Mouse (Mus musculus): ENCODE measurements around the gene Ccdc163. TPM values are rescaled to one million over a fixed set of nuclear protein-coding genes. Genes with fewer than 3 reads are reported as not detected.

Ccdc163 gene
- total RNA-seq, 2 experiments from 2014 or later: 4.5 to 5.5 TPM

GRCm38 (mm10) chr4:116700964-116701363, 7.3 kb upstream of the Ccdc163 start:
- intact Hi-C loops (cut with DNase I): no loop called here
- no peak for DNase-seq

DNA sequence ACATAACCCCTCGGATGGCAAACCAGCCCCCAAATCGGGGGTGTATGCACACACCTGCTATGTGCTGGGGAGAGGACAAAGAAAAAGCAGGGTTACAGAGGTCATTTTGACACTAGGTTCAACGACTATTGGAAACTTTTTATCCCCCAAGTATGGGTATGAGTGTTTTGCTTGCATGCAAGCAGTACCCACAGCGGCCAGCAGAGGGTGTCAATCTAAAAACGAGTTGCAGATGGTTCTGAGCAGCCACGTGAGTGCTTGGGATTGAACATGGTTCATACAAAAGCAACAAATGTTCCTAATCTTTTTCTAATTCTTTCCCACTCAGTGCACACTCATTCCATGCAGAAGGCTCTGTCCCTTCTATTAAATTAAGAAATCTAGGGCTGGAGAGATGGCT, 4.5 kb upstream of the Ccdc163 start:
- peak; percentile 78 for DNase-seq
- intact Hi-C loops (cut with DNase I): no loop called here

GRCm38 (mm10) chr4:116707666-116708065, 643 bp upstream of the Ccdc163 start:
- intact Hi-C loops (cut with DNase I): no loop called here
- DNase-seq: no peak

- intact Hi-C loops (cut with DNase I): no loop called here
- DNase-seq: no peak
These were observed 582 bp downstream of the Ccdc163 start for GRCm38 (mm10) chr4:116708791-116709390.

DNA sequence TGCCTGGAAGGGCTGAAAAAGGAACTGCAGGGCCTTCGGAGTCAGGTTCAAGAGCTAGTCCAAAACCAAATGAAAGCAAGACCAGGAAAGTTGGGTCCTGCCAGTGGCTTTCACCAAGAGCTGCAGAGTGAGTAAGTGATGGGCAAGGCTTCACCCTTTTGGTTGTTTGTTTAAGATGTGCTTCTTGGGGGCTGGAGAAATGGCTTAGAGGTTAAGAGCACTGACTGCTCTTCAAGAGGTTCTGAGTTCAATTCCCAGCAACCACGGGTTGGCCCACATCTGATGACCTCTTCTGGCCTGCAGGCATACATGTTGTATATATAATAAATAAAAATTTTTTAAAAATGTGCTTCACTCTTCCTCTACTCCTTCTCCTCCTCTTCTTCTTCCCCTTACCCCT, 1.8 kb downstream of the Ccdc163 start:
- no peak for DNase-seq
- intact Hi-C loops (cut with DNase I): no loop called here

DNA sequence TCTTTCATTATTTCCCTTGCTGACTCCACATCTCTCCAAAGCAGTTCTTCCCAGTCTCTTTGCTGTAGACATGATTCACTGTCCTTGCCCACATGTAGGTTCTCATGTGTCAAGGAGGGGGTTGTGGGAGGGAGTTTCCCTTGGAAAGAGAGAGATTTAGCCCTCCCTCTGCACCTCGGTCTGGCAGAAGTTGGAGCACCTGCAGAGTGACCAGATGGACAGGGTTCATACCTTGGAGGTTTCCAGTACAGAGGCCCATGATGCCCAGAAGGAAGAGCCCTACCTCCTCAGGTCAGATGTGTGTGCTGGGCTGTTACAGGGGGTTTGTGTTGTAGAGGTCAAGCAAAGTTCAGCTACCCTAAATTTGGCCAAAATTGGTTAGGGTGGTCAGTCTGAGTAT, 4.2 kb downstream of the Ccdc163 start:
- DNase-seq: no peak
- intact Hi-C loops (cut with DNase I): no loop called here

- peak; percentile 71 for DNase-seq
- intact Hi-C loops (cut with DNase I): loop anchor here (1.0 to 5.0 kb wide), 2 partner anchors 70 to 273 kb away; partner anchors contain the start of gene Urod
These were observed 11.1 kb downstream of the Ccdc163 start for GRCm38 (mm10) chr4:116719396-116719795.

GRCm38 (mm10) chr4:116720343-116721097, 12.2 kb downstream of the Ccdc163 start, which contains the start of gene Tesk2:
Gene Tesk2 (plus strand): TSS chr4:116720948.
- intact Hi-C loops (cut with DNase I): no loop called here
- peak; percentile 94 for DNase-seq

- no peak for DNase-seq
- intact Hi-C loops (cut with DNase I): no loop called here
These were observed 12.9 kb downstream of the Ccdc163 start for GRCm38 (mm10) chr4:116721098-116721628.

- no peak for DNase-seq
- intact Hi-C loops (cut with DNase I): no loop called here
These were observed 13.9 kb downstream of the Ccdc163 start for GRCm38 (mm10) chr4:116722230-116722629.

DNA sequence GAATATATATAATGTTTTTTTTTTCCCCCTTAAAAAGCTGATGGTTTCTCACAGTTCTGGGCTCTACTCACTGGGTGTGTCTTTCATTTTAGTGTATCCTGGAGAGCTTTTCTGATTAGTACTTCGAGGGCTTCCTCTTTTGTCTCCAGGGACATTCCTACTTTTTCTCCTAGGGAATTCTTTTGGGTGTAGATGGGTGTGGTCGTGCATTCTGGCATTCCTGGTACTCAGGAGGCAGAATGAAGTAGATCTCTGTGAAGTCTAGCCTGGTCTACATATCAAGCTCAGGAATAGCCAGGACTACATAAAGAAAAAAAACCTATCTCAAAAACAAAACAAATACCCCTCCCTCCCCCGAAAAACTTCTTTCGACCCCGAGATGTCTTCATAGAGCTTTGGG, 17.1 kb downstream of the Ccdc163 start:
- DNase-seq: no peak
- intact Hi-C loops (cut with DNase I): no loop called here

GRCm38 (mm10) chr4:116727401-116727800, 19.1 kb downstream of the Ccdc163 start:
- DNase-seq: no peak
- intact Hi-C loops (cut with DNase I): no loop called here

DNA sequence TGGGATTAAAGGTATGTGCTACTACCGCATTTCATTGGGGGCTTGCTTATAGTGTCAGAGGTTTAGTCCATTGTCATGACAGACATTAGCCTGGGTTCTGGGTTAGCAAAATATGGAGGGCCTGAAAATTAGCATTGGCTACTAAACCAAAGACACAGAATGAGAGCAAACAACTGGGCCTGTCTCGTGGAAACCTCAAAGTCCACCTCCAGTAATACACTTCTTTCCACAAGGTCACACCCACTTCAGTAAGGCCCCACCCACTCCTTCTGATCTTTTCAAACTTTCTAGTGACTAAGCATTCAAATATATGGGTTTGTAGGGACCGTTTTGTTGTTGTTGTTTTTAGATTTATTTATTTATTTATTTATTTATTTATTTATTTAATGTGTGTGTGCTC, 21.2 kb downstream of the Ccdc163 start:
- DNase-seq: no peak
- intact Hi-C loops (cut with DNase I): loop anchor here (2.0 kb wide), 1 partner anchor 29 kb away; no protein-coding TSS in a partner anchor

GRCm38 (mm10) chr4:116731077-116731476, 22.8 kb downstream of the Ccdc163 start:
- intact Hi-C loops (cut with DNase I): no loop called here
- no peak for DNase-seq

DNA sequence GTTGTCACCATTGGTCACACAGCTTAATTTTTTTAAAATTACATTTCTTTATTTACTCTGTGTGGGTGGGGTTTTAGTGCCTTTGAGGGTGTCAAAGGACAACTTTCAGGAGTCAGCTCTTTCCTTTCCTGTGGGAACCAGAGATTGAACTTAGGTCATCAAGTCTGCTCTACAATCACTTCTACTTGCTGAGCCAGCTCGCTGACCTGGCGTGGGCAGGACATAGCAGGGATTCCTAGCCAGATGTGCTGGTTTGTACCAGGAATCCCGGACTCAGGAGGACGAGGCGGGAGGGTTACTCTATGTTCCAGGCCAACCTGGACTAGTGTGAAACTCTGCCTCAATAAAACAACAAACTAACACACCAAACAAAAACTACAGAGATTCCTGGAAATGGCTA, 24.0 kb downstream of the Ccdc163 start:
- DNase-seq: no peak
- intact Hi-C loops (cut with DNase I): no loop called here

DNA sequence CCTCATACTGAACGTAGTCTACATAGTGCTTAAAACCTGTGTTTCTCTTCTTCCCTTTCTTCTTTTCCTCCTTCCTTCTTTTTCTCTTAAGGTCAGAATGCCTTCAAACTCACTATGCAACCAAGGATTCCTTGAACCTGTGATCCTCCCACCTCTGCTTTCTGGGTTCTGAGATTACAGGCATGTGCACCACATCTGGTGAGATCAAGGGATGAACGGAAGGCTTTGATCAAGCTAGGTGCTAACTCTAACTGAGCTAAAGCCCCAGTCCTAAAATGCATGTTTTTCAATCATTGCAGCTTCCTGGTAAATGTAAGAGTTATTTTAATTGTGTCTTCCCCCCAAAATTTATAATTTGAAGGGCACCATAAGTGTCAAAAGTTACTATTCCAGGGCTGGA, 26.7 kb downstream of the Ccdc163 start:
- intact Hi-C loops (cut with DNase I): no loop called here

GRCm38 (mm10) chr4:116738972-116739751, 30.9 kb downstream of the Ccdc163 start:
- DNase-seq: no peak
- intact Hi-C loops (cut with DNase I): no loop called here

More for the DNA sequence above, 26.7 kb downstream of the Ccdc163 start:
- DNase-seq: no peak

- intact Hi-C loops (cut with DNase I): no loop called here
- DNase-seq: no peak
These were observed 41.4 kb downstream of the Ccdc163 start for GRCm38 (mm10) chr4:116749750-116750149.

DNA sequence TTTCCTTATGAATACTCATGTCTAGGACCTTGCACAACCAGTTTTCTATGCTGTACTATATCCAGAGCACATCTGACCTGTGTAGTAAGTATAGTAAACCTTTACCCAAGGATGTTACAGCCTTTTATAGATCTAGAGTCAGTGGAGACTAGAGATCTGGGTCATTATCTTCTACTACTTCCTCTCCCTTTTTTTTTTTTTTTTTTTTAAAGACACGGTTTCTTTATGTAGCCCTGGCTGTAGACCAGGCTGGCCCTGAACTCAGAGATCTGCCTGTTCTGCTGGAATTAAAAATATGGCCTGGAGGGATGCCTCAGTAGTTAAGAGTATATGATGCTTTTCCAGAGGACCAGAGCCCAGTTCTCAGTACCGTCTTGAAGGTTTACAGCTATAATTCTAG, 53.6 kb downstream of the Ccdc163 start:
- DNase-seq: no peak

DNA sequence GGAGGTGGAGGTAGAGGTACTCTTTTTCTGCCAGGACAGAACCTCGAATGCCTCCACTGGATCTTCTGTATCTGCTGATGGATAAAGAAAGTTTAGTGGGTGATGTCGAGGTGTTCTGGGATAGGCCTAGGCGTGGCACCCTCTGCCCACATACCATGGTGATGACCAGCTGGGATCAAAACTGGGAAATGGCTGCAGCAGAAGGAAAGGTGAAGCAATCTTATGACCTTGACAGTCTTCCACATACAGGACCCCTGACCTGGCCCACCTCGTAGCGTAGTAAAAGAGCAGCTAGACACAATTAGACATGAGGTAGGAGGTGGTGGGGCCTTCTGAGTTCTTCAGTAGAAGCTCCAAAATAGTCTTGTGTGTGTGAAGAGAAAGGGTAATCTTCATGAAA, 55.7 kb downstream of the Ccdc163 start:
- intact Hi-C loops (cut with DNase I): no loop called here
- no peak for DNase-seq

More for the DNA sequence above, 53.6 kb downstream of the Ccdc163 start:
- intact Hi-C loops (cut with DNase I): no loop called here

DNA sequence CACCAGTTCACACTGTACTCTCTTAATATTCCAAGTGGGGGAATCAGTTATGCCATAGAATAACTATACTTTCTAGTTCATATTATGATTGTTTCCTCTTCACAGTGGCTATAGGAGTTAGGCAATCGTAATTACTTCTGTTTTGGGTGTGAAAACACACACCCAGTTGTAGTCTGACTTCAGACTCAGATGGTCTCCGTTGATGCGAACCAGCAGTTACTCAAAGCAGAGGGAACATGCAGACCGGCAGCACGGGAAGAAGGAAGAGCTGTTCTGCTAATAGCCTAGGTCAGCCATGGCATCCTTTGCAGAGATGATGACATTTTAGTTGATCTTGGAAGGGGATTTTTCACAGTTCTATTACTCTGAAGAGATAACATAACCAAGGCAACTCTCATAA, 60.2 kb downstream of the Ccdc163 start:
- DNase-seq: no peak
- intact Hi-C loops (cut with DNase I): no loop called here

Data from left cerebral cortex, postnatal 4 days (tissue).